Mouse (Mus musculus): ENCODE measurements around the gene Atxn1.

Atxn1 gene

GRCm38 (mm10) chr13:45963497-45964330, 1.1 kb downstream of the Atxn1 start:
- DNase-seq (ENCODE audit: low spot score in 2 of 2), result peak; percentile 57 to 77

- no peak for DNase-seq (ENCODE audit: low spot score in 2 of 2)
These were observed 2.0 kb downstream of the Atxn1 start for GRCm38 (mm10) chr13:45962776-45963175.

- no peak for DNase-seq (ENCODE audit: low spot score in 2 of 2)
These were observed 2.8 kb downstream of the Atxn1 start for GRCm38 (mm10) chr13:45961871-45962630.

GRCm38 (mm10) chr13:45960311-45960965, 4.4 kb downstream of the Atxn1 start:
- no peak for DNase-seq (ENCODE audit: low spot score in 2 of 2)

GRCm38 (mm10) chr13:45958306-45958705, 6.5 kb downstream of the Atxn1 start:
- no peak for DNase-seq (ENCODE audit: low spot score in 2 of 2)

- DNase-seq (ENCODE audit: low spot score in 2 of 2), result no peak
These were observed 7.2 kb downstream of the Atxn1 start for GRCm38 (mm10) chr13:45957629-45958028.

- DNase-seq (ENCODE audit: low spot score in 2 of 2), result no peak
These were observed 8.5 kb downstream of the Atxn1 start for GRCm38 (mm10) chr13:45956287-45956686.

GRCm38 (mm10) chr13:45955370-45956055, 9.3 kb downstream of the Atxn1 start:
- DNase-seq (ENCODE audit: low spot score in 2 of 2), result no peak

GRCm38 (mm10) chr13:45953098-45953497, 11.7 kb downstream of the Atxn1 start:
- DNase-seq (ENCODE audit: low spot score in 2 of 2), result no peak

- no peak for DNase-seq (ENCODE audit: low spot score in 2 of 2)
These were observed 13.7 kb downstream of the Atxn1 start for GRCm38 (mm10) chr13:45951071-45951645.

GRCm38 (mm10) chr13:45950355-45950861, 14.4 kb downstream of the Atxn1 start:
- DNase-seq (ENCODE audit: low spot score in 2 of 2), result no peak

GRCm38 (mm10) chr13:45946136-45946535, 18.7 kb downstream of the Atxn1 start:
- no peak for DNase-seq (ENCODE audit: low spot score in 2 of 2)

GRCm38 (mm10) chr13:45942337-45942736, 22.5 kb downstream of the Atxn1 start:
- DNase-seq (ENCODE audit: low spot score in 2 of 2), result no peak

- no peak for DNase-seq (ENCODE audit: low spot score in 2 of 2)
These were observed 24.1 kb downstream of the Atxn1 start for GRCm38 (mm10) chr13:45940714-45941113.

GRCm38 (mm10) chr13:45939561-45939960, 25.2 kb downstream of the Atxn1 start:
- no peak for DNase-seq (ENCODE audit: low spot score in 2 of 2)

- no peak for DNase-seq (ENCODE audit: low spot score in 2 of 2)
These were observed 26.7 kb downstream of the Atxn1 start for GRCm38 (mm10) chr13:45938083-45938482.

- no peak for DNase-seq (ENCODE audit: low spot score in 2 of 2)
These were observed 28.0 kb downstream of the Atxn1 start for GRCm38 (mm10) chr13:45936765-45937164.

GRCm38 (mm10) chr13:45935798-45936197, 29.0 kb downstream of the Atxn1 start:
- no peak for DNase-seq (ENCODE audit: low spot score in 2 of 2)

GRCm38 (mm10) chr13:45934841-45935240, 30.0 kb downstream of the Atxn1 start:
- DNase-seq (ENCODE audit: low spot score in 2 of 2), result no peak

- no peak for DNase-seq (ENCODE audit: low spot score in 2 of 2)
These were observed 30.7 kb downstream of the Atxn1 start for GRCm38 (mm10) chr13:45934085-45934484.

GRCm38 (mm10) chr13:45932491-45932921, 32.3 kb downstream of the Atxn1 start:
- DNase-seq (ENCODE audit: low spot score in 2 of 2), result no peak

Data from frontal cortex, postnatal 10 days (tissue).